Mouse (Mus musculus) intestine, embryonic 14.5 days (tissue): ENCODE measurements around the gene Mt3. TPM values are rescaled to one million over a fixed set of nuclear protein-coding genes. Genes with fewer than 3 reads are reported as not detected.
"Not testable (repeated sequence)": the region's sequence is repeated elsewhere in the genome, so short reads cannot be mapped to it uniquely, and the experiment has no call there.

ENCODE experiments used
- ATAC-seq: fragments of 200-750 bp; cut with Nextera tagmentation; replicated peaks from 2 replicates; pipeline ENCODE4 v1.8.0; 2017; ENCODE audit warnings: low read depth, moderate number of reproducible peaks, moderate TSS enrichment, moderate library complexity; ENCODE audit not compliant: low FRiP score, low TSS enrichment
- DNase-seq: peaks from one replicate; pipeline ENCODE4 v3.0.0-alpha.2; 2018; ENCODE audit warnings: low spot score
- H3K27ac ChIP-seq: fragments of 300-500 bp; sonication (generic); 2 replicates; pipeline ENCODE4 v1.5.1; 2014; ENCODE audit warnings: low read depth, mild to moderate bottlenecking, control low read depth
- H3K27me3 ChIP-seq: fragments of 300-500 bp; sonication (generic); replicated peaks from 2 replicates; pipeline ENCODE4 v1.6.1; 2014; ENCODE audit warnings: low read length, control low read depth; ENCODE audit not compliant: control insufficient read depth, insufficient read depth
- H3K36me3 ChIP-seq: fragments of 300-500 bp; sonication (generic); 2 replicates; pipeline ENCODE4 v1.6.1; 2014; ENCODE audit warnings: low read length, control low read depth; ENCODE audit not compliant: control insufficient read depth, insufficient read depth
- H3K4me1 ChIP-seq: fragments of 300-500 bp; sonication (generic); replicated peaks from 2 replicates; pipeline ENCODE4 v1.6.1; 2014; ENCODE audit warnings: low read length, control low read depth, mixed read lengths; ENCODE audit not compliant: control insufficient read depth, insufficient read depth
- H3K4me2 ChIP-seq: fragments of 300-500 bp; sonication (generic); 2 replicates; pipeline ENCODE4 v1.6.1; 2014; ENCODE audit warnings: low read length
- H3K4me3 ChIP-seq: fragments of 300-500 bp; sonication (generic); 2 replicates; pipeline ENCODE4 v1.5.1; 2014; ENCODE audit warnings: low read depth, low read length, control low read depth, mixed read lengths
- H3K9ac ChIP-seq: fragments of 300-500 bp; sonication (generic); 2 replicates; pipeline ENCODE4 v1.6.1; 2014; ENCODE audit warnings: mild to moderate bottlenecking, low read length
- H3K9me3 ChIP-seq: fragments of 300-500 bp; sonication (generic); 2 replicates; pipeline ENCODE4 v1.6.1; 2016; ENCODE audit warnings: low read length, control low read depth; ENCODE audit not compliant: control insufficient read depth
- whole genome bisulfite sequencing: fragments of 180-500 bp; shearing (Covaris S2); extraction: QIAGEN DNeasy Blood & Tissue Kit; methylation state at CpG from one replicate; pipeline ENCODE4 v1.1.7; 2014; 5-methylcytosine and 5-hydroxymethylcytosine counted together
- polyA plus RNA-seq: library from polyadenylated mRNA; unstranded; fragments of >200 nt; fragmentation: Nextera tagmentation; extraction: Ambion mirVana; gene quantifications from 2 replicates; pipeline ENCODE4 v1.2.1, GENCODE M21; 2014

Mt3 gene
- polyA plus RNA-seq, 1 experiment from 2014 or later, result 8.0 TPM

DNA sequence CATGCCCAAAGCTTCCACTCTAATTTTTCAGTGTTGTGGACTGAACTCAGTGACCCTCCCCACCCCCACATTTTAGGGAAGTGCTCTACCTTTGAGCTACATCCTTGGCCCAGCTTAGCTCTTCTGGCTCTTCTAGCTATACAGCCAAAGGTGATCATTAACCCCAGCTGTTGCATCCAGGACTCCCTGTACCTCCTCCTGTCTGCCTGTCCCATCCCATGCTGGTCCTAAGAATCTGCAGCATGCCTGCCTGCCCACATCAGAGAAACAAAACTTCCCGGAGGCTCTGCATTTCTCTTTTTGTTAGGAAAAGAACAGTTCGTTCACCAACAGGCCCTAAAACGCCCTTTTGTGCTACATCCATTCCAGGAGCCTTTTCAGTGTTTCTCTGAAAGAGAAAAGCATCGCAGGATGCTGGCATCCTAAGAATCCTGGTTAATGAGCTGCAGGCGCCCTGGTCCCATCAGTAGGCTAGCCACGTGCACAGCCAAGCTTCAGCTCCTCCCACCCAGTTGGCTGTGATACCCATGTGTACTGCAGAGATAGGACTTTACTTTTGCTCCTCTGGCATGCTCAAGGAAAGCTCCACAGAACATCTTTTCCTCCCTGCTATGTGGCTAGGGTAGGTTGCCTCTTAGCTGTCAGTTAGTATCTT, 33.5 kb upstream of the Mt3 start:
- Histone ChIP-seq H3K4me3 (no peak overlapping the region), H3K9ac (no peak overlapping the region), H3K27me3 (no peaks in the 10 kb centered on the region), H3K27ac (no peak overlapping the region), H3K9me3 (no peaks in the 10 kb centered on the region), H3K36me3 (no peaks in the 10 kb centered on the region), H3K4me2 (no peak overlapping the region), H3K4me1 (no peaks in the 10 kb centered on the region)
- ATAC-seq (no peak), DNase-seq (no peak)
- WGBS, result 10% methylated on average over 6 of the region's 6 CpGs

DNA sequence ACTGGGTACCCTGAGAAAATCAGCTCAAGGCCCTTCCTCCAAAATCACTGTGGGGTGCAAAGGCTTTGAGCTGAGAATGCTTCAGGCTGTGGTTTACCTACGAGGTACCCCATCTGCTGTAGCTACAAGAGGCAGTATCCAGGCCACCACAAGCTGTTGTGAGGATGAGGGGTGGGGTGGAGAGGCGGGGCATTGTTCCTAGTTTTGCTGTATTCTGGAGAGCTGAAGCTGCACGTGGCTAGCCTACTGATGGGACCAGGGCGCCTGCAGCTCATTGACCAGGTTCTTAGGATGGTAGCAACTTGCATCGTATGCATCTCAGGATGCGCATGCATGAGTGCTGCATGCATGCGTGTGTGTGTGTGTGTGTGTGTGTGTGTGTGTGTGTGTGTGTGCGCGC, 30.8 kb upstream of the Mt3 start:
- no peak overlapping the region for H3K27ac ChIP-seq
- H3K4me1 ChIP-seq, result no peaks in the 10 kb centered on the region
- no peaks in the 10 kb centered on the region for H3K36me3 ChIP-seq
- no peaks in the 10 kb centered on the region for H3K27me3 ChIP-seq
- H3K9ac ChIP-seq, result no peak overlapping the region
- no peak overlapping the region for H3K4me2 ChIP-seq
- H3K9me3 ChIP-seq, result no peaks in the 10 kb centered on the region
- ATAC-seq, result no peak
- no peak overlapping the region for H3K4me3 ChIP-seq
- DNase-seq, result no peak
- 87% methylated on average over 9 of the region's 9 CpGs for WGBS

DNA sequence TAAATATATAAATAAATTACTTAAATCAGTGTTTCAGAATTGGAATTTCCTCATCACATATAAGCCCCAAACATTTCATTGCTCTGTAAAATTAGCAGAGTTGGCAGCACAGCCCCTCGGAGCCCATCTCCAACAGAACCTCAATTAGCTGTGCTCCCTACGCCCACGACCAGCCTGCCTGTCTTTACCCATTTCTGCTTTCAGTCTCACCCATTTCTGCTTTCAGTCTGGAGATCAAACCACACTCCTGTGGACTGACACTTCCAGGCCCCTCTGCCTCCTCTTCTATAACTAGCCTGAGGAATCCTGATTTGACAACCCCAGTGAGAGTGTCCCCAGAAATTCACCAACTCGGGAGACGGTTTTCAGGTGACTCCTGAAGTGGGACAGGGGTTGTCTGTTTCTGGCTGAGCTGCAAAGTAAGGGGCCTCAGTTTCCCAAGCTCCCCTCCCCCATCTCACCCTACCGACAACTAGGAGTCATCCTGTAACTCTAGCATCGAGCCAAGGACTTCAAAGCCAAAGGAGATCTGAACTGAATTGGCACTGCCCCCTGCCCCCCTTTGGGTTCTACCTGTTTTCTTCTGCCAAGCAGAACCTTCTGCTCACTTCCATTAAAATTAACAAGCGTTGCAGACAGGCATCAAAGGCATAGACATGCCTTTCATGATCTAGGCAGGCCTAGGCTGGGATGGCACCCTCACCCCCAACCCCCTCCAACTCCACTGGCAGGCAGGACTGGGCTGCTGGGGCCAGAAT, 29.5 kb upstream of the Mt3 start:
- Histone ChIP-seq H3K27me3 (no peaks in the 10 kb centered on the region), H3K4me3 (no peak overlapping the region), H3K9me3 (no peaks in the 10 kb centered on the region), H3K27ac (no peak overlapping the region), H3K4me1 (no peaks in the 10 kb centered on the region), H3K4me2 (no peak overlapping the region), H3K36me3 (no peaks in the 10 kb centered on the region), H3K9ac (no peak overlapping the region)
- 35% methylated on average over 8 of the region's 8 CpGs for WGBS
- no peak for DNase-seq
- no peak for ATAC-seq

DNA sequence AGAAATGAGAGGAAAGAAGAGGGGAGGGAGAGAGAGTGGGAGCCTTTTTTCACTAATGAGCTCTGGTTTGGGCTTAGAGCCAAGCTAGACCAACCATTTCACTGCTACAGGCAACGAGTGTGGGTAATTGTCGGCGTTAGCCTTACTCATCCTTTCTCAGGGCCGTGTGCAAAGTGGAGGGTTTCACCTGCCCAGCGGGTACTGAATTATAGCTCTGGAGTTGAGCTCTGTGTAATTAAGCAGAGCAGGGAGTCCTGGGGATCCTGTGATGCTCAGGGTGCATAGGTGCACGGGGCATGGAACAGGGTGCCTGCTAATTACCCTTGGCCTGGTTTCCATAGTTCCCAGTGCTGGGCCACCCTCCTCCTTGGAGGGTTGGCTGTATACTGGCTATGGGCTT, 24.7 kb upstream of the Mt3 start:
- DNase-seq, result no peak

DNA sequence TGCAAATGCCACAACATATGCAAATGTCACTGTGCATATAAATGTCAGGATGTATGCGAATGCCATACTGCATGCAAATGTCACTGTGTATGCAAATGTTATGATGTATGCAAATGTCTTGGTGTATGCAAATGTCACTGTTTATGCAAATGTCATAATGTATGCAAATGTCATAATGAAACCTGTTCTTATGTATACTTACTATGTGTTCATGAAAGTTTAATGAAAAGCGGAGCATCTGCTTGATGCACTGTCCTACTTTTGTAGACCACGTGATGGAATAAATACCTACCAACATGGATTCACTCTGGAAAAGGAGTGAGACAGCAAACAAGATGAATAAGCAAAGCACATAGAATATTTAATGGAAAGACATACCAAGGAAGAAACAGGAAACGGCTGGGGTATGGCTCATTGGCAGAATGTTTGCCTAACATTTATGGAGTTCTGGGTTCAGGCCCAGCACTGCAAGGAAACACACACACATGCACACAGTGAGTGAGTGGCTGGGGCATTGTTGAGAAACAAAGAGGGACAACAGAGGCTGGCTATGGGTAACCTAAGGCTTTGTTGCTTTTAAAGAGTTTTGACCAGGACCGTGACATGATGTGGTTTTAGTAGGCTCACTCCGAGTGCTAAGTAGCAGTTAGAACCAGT, 23.1 kb upstream of the Mt3 start:
- Histone ChIP-seq H3K36me3 (no peaks in the 10 kb centered on the region), H3K9me3 (no peaks in the 10 kb centered on the region), H3K27ac (no peak overlapping the region), H3K4me3 (no peak overlapping the region), H3K27me3 (no peaks in the 10 kb centered on the region), H3K4me1 (no peaks in the 10 kb centered on the region), H3K9ac (no peak overlapping the region), H3K4me2 (no peak overlapping the region)
- WGBS, result 87% methylated on average over 6 of the region's 6 CpGs
- ATAC-seq (no peak), DNase-seq (no peak)

More for the DNA sequence above, 24.7 kb upstream of the Mt3 start:
- H3K9me3 ChIP-seq, result no peaks in the 10 kb centered on the region
- H3K27me3 ChIP-seq, result no peaks in the 10 kb centered on the region
- no peak overlapping the region for H3K27ac ChIP-seq
- no peak overlapping the region for H3K4me3 ChIP-seq
- ATAC-seq, result no peak
- H3K4me2 ChIP-seq, result no peak overlapping the region
- no peaks in the 10 kb centered on the region for H3K36me3 ChIP-seq
- H3K4me1 ChIP-seq, result no peaks in the 10 kb centered on the region
- no peak overlapping the region for H3K9ac ChIP-seq
- 76% methylated on average over 6 of the region's 6 CpGs for WGBS

DNA sequence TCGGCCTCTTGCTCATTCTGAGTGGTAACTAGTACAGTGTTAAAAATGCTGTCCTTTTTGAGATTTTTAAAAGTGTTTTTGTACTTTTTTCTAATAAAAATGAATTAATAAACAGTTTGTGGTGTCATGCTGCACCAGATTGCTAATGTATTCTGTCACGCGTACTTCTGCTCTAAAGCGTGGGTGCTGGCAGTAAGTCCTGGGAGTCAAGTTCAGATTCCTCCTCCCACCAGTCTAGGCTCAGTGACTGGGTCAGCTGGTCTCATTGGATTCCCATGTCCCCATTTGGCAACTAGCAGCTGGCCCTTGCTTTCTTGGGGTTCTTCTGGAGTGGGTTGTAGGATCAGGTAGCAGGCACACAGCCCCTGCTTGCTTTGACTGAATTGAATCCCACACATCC, 22.3 kb upstream of the Mt3 start:
- H3K36me3 ChIP-seq, result no peaks in the 10 kb centered on the region
- H3K27ac ChIP-seq, result no peak overlapping the region
- no peaks in the 10 kb centered on the region for H3K27me3 ChIP-seq
- no peak overlapping the region for H3K9ac ChIP-seq
- no peak overlapping the region for H3K4me2 ChIP-seq
- 95% methylated on average over 4 of the region's 4 CpGs for WGBS
- H3K4me1 ChIP-seq, result no peaks in the 10 kb centered on the region
- DNase-seq, result no peak
- no peak overlapping the region for H3K4me3 ChIP-seq
- ATAC-seq, result no peak
- no peaks in the 10 kb centered on the region for H3K9me3 ChIP-seq

DNA sequence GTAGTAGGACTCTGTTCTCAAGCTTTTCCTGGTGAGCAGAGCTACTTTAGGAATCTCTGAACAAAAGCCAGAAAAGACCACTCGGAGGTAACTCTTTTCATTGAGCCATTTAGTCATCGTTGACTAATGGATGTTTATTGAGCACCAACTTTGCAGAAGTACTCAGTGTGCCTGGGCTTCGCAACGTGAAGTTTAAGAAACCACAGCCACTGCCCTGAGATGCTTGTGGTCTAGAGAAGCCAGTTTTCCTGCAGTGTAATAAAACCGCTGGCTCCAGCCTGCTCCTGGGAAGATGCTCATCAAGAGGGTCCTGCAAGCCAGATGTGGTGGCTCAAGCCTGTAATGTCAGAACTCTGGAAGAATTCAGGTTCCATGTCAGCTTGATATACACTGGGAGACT, 20.3 kb upstream of the Mt3 start:
- Histone ChIP-seq H3K4me3 (no peak overlapping the region), H3K36me3 (no peaks in the 10 kb centered on the region), H3K9ac (no peak overlapping the region), H3K9me3 (no peaks in the 10 kb centered on the region), H3K27me3 (no peaks in the 10 kb centered on the region), H3K27ac (no peak overlapping the region), H3K4me1 (no peaks in the 10 kb centered on the region), H3K4me2 (no peak overlapping the region)
- no peak for DNase-seq
- no peak for ATAC-seq
- WGBS, result 39% methylated on average over 5 of the region's 5 CpGs

DNA sequence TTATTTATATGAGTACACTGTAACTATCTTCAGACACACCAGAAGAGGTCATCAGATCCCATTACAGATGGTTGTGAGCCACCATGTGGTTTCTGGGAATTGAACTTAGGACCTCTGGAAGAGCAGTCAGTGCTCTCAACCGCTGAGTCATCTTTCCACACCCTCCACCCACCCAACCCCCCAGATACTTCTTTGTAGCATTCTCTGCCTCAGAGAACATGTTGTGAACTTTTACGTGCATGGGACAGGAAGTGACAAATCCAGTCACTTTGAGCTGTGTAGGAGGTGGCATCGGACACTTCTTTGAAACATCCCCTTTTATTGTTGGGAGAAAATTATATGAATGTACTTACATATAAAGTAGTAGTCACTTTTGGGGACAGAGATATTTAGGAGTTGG, 17.8 kb upstream of the Mt3 start:
- H3K27ac ChIP-seq, H3K4me2 ChIP-seq, H3K4me1 ChIP-seq, H3K27me3 ChIP-seq, ATAC-seq, H3K4me3 ChIP-seq, H3K9ac ChIP-seq, DNase-seq, H3K36me3 ChIP-seq, H3K9me3 ChIP-seq: not testable (repeated sequence)
- 51% methylated on average over 3 of the region's 3 CpGs for WGBS
